Mouse (Mus musculus) liver, embryonic 14.5 days (tissue): ENCODE data around the gene Samhd1.

Experiments
- CTCF ChIP-seq: IDR thresholded peaks from 2 replicates; pipeline ENCODE4 v1.5.1; 2016; ENCODE audit warnings: antibody characterized with exemption, low read depth, control low read depth
- EP300 ChIP-seq: IDR thresholded peaks from 2 replicates; pipeline ENCODE4 v1.6.1; 2016; ENCODE audit warnings: antibody characterized with exemption, low read depth

DNA sequence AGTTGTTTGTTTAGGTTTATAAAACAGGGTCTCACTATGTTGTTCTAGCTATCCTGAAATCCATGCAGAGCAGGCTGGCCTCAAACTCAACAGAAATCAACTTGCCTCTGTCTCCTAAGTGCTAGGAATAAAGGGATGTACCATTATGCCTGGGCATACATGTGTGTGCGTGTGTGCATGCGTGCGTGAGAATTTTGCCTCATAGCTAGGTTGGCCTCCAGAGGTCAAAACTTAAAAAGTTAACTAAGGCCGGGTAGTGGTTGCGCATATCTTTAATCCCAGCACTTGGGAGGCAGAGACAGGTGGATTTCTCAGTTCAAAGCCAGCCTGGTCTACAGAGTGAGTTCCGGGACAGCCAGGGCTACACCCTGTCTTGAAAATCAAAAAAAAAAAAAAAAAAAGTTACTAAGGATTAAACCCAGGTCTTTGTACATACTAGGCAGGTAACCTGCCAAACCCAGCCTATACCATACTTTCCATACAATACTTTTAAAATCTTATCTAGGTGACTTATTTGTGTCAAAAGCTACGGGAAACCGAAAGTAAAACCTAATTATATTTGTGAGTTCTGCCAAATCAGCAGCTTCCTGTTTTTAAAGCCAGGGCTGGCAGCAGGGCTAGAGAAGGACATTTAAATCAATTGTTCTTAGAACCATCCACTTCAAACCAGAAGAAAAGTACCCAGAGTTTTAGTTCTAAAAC lies 4.1 kb downstream of the Samhd1 start:
- TF ChIP-seq CTCF = no peak
- TF ChIP-seq EP300 = no peak
